Mouse (Mus musculus) embryonic facial prominence, embryonic 11.5 days (tissue): ENCODE results near the gene Atp2c2. TPM values are rescaled to one million over a fixed set of nuclear protein-coding genes. Genes with fewer than 3 reads are reported as not detected.

Experiments used
- ATAC-seq: fragments of 200-750 bp; cut with Nextera tagmentation; replicated peaks from 2 replicates; pipeline ENCODE4 v1.8.0; 2017; ENCODE audit warnings: low read depth; ENCODE audit not compliant: insufficient number of reproducible peaks, low FRiP score, low TSS enrichment
- DNase-seq: peaks from one replicate; pipeline ENCODE4 v3.0.0-alpha.2; 2015; ENCODE audit warnings: low spot score
- H3K27ac ChIP-seq: fragments of 300-500 bp; sonication (generic); replicated peaks from 2 replicates; pipeline ENCODE4 v1.5.1; 2014; ENCODE audit warnings: mild to moderate bottlenecking, low read depth, low read length, control low read depth
- H3K27me3 ChIP-seq: fragments of 300-500 bp; sonication (generic); 2 replicates; pipeline ENCODE4 v1.6.1; 2014; ENCODE audit warnings: mild to moderate bottlenecking, low read length, moderate library complexity, mixed read lengths; ENCODE audit not compliant: control insufficient read depth, insufficient read depth
- H3K36me3 ChIP-seq: fragments of 300-500 bp; sonication (generic); replicated peaks from 2 replicates; pipeline ENCODE4 v1.6.1; 2014; ENCODE audit warnings: low read depth, mild to moderate bottlenecking, low read length, moderate library complexity, mixed read lengths; ENCODE audit not compliant: control insufficient read depth, insufficient read depth
- H3K4me1 ChIP-seq: fragments of 300-500 bp; sonication (generic); 2 replicates; pipeline ENCODE4 v1.6.1; 2014; ENCODE audit warnings: low read length, mixed read lengths; ENCODE audit not compliant: control insufficient read depth, insufficient read depth
- H3K4me2 ChIP-seq: fragments of 300-500 bp; sonication (generic); 2 replicates; pipeline ENCODE4 v1.6.1; 2014; ENCODE audit warnings: low read depth, mild to moderate bottlenecking, control low read depth, low read length, moderate library complexity
- H3K4me3 ChIP-seq: fragments of 300-500 bp; sonication (generic); 2 replicates; pipeline ENCODE4 v1.5.1; 2014; ENCODE audit warnings: low read depth, low read length, control low read depth
- H3K9ac ChIP-seq: fragments of 300-500 bp; sonication (generic); replicated peaks from 2 replicates; pipeline ENCODE4 v1.6.1; 2014; ENCODE audit warnings: mild to moderate bottlenecking, control low read depth, low read length
- H3K9me3 ChIP-seq: fragments of 300-500 bp; sonication (generic); replicated peaks from 2 replicates; pipeline ENCODE4 v1.6.1; 2016; ENCODE audit warnings: mild to moderate bottlenecking, low read length, inconsistent platforms, mixed read lengths; ENCODE audit not compliant: control insufficient read depth
- WGBS: fragments of 180-500 bp; shearing (Covaris S2); extraction: QIAGEN DNeasy Blood & Tissue Kit; methylation state at CpG from one replicate; pipeline ENCODE4 v1.1.7; 2014; 5-methylcytosine and 5-hydroxymethylcytosine counted together
- polyA plus RNA-seq: library from polyadenylated mRNA; unstranded; fragments of >200 nt; fragmentation: Nextera tagmentation; extraction: Ambion mirVana; gene quantifications from 2 replicates; pipeline ENCODE4 v1.2.1, GENCODE M21; 2014

Gene Atp2c2
- polyA plus RNA-seq, 1 experiment from 2014 or later, result 1.3 TPM

DNA sequence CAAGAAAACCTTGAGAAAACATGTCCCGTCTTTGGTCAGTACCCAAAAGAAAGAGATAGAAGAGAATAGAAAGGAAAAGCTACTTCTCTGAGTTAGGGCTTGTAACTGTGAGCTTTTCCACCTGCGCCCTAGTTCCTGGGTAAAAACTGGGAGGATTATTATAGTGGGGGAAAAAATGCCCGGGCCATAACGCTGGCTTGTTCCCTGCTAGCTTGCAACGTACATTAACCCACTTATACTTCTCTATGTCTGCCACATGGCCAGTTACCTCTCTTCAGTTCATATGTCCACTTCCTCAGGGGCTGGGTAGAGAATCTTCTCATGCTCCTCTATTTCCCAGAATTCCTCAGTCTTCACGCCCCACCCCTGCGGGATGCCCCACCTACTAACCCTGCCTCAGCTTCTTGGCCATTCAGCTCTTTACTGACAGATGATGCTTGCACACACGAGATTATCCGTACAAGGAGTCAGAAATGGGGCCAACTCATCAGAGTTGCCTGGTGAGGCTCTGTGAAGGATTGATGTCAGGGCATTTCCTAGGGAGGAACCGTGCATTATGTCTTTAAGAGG lies 36.6 kb downstream of the Atp2c2 start:
- DNase-seq (no peak), ATAC-seq (no peak)
- Histone ChIP-seq H3K4me2 (no peak overlapping the region), H3K27me3 (no peaks in the 10 kb centered on the region), H3K27ac (no peak overlapping the region), H3K4me3 (no peak overlapping the region), H3K4me1 (no peaks in the 10 kb centered on the region), H3K9ac (no peak overlapping the region), H3K36me3 (no peaks in the 10 kb centered on the region), H3K9me3 (no peaks in the 10 kb centered on the region)
- 86% methylated on average over 10 of the region's 10 CpGs for WGBS

DNA sequence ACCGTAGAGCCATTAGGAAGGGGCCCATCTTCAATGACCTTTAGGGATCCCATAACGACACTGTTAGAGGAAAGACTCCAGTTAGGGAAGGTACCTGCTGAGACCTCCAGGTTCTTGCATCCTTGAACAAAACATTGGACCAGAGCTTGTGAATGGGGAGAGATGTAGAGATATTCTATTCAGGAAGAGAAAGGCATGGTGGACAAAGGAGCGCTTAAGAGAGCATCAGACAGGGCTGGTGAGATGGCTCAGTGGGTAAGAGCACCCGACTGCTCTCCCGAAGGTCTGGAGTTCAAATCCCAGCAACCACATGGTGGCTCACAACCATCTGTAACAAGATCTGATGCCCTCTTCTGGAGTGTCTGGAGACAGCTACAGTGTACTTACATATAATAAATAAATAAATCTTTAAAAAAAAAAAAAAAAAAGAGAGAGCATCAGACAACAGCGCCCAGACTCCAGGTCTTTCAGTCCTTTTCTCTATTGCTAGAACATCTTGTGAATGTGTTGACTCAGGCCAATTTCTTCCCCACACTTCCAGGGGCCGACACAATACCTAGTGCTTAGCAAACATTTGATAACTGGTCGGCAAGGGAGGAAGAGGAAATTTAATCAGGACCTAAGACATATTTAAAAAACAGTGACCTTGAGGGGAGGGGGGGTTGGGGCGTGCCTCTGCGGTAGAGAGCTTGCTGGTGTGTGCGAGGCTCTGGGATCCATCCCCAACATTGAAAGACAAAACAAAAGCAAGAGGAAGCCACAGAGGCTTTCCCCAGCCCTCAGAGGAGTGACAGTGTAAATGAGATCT lies 37.5 kb downstream of the Atp2c2 start:
- ATAC-seq (no peak), DNase-seq (no peak)
- Histone ChIP-seq H3K27ac (no peak overlapping the region), H3K4me3 (no peak overlapping the region), H3K4me1 (no peaks in the 10 kb centered on the region), H3K9me3 (no peaks in the 10 kb centered on the region), H3K27me3 (no peaks in the 10 kb centered on the region), H3K9ac (no peak overlapping the region), H3K36me3 (no peaks in the 10 kb centered on the region), H3K4me2 (no peak overlapping the region)
- WGBS, result 75% methylated on average over 11 of the region's 11 CpGs

DNA sequence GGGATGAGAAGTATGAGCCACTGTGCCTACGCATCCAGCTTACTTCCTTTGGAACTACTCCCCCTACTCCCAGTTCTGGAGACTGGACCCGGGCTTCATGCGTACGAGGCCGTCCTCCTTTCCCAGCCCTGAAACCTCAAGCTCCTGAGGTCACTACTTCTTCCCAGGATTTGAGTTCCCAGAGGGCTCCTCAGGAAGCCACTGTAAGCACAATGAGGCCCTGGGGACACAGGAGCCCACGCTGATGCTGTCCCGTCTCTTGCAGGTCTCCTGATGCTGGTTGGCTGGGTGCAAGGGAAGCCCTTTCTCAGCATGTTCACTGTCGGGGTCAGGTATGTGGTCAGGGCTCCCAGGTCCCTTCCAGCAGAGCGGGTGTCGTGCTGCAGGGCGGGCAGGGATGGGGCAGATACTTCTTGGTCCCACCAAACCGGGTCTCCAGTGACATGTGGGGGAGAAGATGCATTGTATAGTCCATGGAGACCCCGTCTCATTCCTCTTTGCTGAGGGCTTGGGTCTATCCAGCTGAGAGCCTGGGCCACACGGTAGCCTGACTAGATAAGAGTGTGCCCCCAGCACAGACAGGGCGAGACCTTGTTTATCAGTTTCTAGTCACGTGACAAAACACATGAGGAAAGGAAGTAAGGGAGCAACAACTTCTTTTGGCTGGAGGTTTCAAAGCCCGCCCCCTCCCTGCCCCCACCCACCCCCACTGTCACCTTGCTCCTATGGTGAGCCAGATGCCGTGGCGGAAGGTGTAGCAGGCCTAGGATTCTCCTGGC lies 38.5 kb downstream of the Atp2c2 start:
- H3K9me3 ChIP-seq, result no peaks in the 10 kb centered on the region

DNA sequence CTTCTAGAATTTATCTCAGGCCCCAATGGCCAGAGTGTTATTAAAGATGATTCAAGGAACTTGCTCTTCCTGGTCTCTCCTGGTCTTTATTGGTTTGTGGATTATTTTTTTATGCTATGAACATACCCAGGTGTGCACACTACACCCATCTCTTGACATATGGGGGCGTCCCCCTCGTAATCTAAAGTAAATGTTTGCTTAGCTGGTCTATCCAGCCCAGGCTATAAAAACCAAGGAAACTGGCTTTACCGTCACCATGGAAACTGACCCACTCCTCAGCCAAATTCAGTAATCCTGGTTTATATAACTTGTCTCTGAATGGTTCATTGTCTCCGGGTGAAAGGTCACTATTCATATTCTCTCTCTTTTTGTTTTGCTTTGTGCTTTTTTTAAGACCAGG lies 40.8 kb downstream of the Atp2c2 start:
- ATAC-seq (no peak), DNase-seq (peak; percentile 19)
- Histone ChIP-seq H3K27me3 (no peaks in the 10 kb centered on the region), H3K4me3 (no peak overlapping the region), H3K4me2 (no peak overlapping the region), H3K9me3 (no peaks in the 10 kb centered on the region), H3K27ac (no peak overlapping the region), H3K36me3 (no peaks in the 10 kb centered on the region), H3K9ac (no peak overlapping the region), H3K4me1 (no peaks in the 10 kb centered on the region)
- WGBS, result 73% methylated on average over 4 of the region's 4 CpGs

More for the DNA sequence above, 38.5 kb downstream of the Atp2c2 start:
- Histone ChIP-seq H3K36me3 (no peaks in the 10 kb centered on the region), H3K27me3 (no peaks in the 10 kb centered on the region), H3K27ac (no peak overlapping the region), H3K4me1 (no peaks in the 10 kb centered on the region), H3K4me2 (no peak overlapping the region), H3K4me3 (no peak overlapping the region), H3K9ac (no peak overlapping the region)
- ATAC-seq (no peak), DNase-seq (no peak)
- 78% methylated on average over 19 of the region's 19 CpGs for WGBS

DNA sequence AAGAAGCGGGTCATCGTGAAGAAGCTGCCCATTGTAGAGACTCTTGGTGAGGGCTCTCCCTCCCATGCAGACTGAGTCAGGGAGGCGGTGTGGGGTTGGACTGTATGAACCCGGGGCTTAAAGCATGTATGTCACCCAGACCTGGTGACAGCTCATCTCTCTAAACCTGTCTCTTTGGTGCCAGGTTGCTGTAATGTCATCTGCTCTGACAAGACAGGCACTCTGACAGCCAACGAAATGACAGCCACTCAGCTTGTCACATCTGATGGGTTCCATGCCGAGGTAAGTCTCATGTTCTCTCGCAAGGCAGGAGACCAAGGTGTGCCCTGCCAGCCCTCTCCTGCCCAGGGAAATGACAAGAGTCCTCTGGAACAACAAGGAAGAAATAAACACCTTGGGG lies 42.6 kb downstream of the Atp2c2 start:
- H3K4me3 ChIP-seq, result no peak overlapping the region
- no peaks in the 10 kb centered on the region for H3K36me3 ChIP-seq
- H3K27ac ChIP-seq, result no peak overlapping the region
- no peaks in the 10 kb centered on the region for H3K27me3 ChIP-seq
- 0 out of 2 replicates have a peak, but pooled peaks have one; percentile 51 for ATAC-seq
- no peaks in the 10 kb centered on the region for H3K9me3 ChIP-seq
- H3K9ac ChIP-seq, result no peak overlapping the region
- DNase-seq, result no peak
- H3K4me1 ChIP-seq, result no peaks in the 10 kb centered on the region
- WGBS, result 83% methylated on average over 7 of the region's 7 CpGs
- no peak overlapping the region for H3K4me2 ChIP-seq

DNA sequence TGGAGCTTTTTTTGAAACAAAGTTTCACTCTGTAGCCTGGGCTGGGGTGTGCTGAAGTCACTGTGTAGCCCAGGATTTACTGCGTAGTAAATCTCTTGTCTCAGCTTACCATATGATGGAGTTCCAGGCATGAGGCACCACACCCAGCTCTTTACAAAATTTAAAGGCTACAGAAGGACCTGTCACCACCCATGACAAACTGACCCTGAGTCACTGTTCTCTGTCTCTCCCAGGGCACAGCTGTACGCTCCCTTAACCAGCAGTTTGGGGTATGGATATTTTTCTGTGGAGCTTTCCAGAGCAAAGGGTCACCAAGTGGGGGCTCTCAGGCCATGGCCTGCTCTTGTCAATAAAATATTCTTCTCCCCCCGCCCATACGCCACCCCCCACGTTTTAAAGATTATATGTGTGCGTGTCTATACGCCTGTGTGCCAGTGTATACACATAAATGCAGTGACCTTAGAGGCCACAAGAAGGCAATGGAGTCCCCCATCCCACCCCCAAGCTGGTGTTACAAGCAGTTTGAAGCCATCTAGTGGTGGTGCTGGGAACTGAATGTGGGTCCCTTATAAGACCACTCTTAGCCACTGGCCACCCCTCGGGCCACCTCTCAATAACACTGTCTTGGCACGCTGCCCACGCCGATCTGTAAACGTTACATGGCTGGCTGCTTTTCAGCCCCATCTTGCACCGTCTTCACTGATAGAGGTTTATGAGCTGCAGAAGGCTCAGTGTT lies 43.6 kb downstream of the Atp2c2 start:
- no peak overlapping the region for H3K27ac ChIP-seq
- no peaks in the 10 kb centered on the region for H3K4me1 ChIP-seq
- H3K4me2 ChIP-seq, result no peak overlapping the region
- no peak for ATAC-seq
- no peaks in the 10 kb centered on the region for H3K36me3 ChIP-seq
- H3K4me3 ChIP-seq, result no peak overlapping the region
- no peaks in the 10 kb centered on the region for H3K27me3 ChIP-seq
- H3K9ac ChIP-seq, result no peak overlapping the region
- H3K9me3 ChIP-seq, result no peaks in the 10 kb centered on the region
- DNase-seq, result peak; percentile 80
- 61% methylated on average over 13 of the region's 13 CpGs for whole genome bisulfite sequencing

DNA sequence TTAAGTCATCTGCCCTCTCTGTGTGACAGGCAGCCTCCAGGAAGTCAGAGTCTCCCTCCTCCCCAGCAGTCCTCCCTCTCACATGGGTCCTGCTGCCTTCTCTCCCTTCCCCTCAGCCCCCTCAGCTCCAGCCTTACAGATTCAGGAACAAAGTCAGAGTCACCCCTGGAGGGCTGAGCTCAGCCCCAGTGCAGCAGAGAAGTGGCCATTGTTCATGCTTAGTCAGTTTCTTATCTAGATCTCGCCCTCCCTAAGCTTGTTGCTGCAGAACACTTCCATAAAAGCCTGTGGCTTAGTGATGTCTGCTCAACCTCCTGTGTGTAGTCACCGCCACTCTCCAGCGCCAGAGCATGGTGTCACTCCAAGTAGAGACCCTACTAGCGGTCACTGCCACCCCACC lies 44.8 kb downstream of the Atp2c2 start:
- Histone ChIP-seq H3K4me1 (no peaks in the 10 kb centered on the region), H3K36me3 (no peaks in the 10 kb centered on the region), H3K9me3 (no peaks in the 10 kb centered on the region), H3K27me3 (no peaks in the 10 kb centered on the region), H3K4me3 (no peak overlapping the region), H3K27ac (no peak overlapping the region), H3K9ac (no peak overlapping the region), H3K4me2 (no peak overlapping the region)
- 83% methylated on average over 4 of the region's 4 CpGs for WGBS
- ATAC-seq (no peak), DNase-seq (no peak)
